Mouse (Mus musculus): ENCODE results near the gene Tgfb1i1. TPM values are rescaled to one million over a fixed set of nuclear protein-coding genes. Genes with fewer than 3 reads are reported as not detected.
A peak's percentile ranks its signal among the peaks of the same experiment; 100 is the strongest.

Gene Tgfb1i1
- polyA plus RNA-seq, 2 experiments: 5.0 to 7.8 TPM

DNA sequence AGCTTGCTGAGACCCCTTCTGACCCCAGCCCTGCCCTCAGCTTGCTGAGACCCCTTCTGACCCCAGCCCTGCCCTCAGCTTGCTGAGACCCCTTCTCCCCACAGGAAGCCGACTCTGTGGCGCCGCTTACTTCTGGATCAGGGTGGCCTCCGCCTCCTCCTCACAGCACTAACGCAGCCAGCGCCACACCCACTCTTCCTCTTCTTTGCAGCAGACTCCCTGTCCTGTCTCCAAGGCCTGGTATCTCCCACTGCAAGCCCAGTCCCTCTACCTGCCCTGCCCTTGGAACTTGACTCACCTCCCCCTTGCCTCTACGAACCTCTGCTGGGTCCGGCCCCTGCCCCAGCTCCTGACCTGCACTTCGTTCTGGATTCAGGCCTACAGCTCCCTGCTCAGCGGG lies 2.7 kb upstream of the Tgfb1i1 start:
- Histone ChIP-seq H3K27me3 (ENCODE audit: control insufficient read depth, insufficient read depth, low read length) (peaks cover 2% of the 10 kb centered on the region; the same call in 1 of the 2 replicates), H3K4me3 (ENCODE audit: insufficient read depth in 1 of 2, low read depth in 2 of 2, low read length in 2 of 2) (no peak overlapping the region), H3K27ac (no peak overlapping the region), H3K9ac (replicated peaks) (no peak overlapping the region), H3K4me2 (ENCODE audit: low read depth) (no peak overlapping the region), H3K4me1 (replicated peaks; ENCODE audit: control insufficient read depth in 2 of 2, insufficient read depth in 2 of 2, low read length in 1 of 2) (peaks cover 8 to 13% of the 10 kb centered on the region in 2 experiments), H3K9me3 (ENCODE audit: control insufficient read depth, low read length) (no peaks in the 10 kb centered on the region), H3K36me3 (replicated peaks; ENCODE audit: control insufficient read depth, insufficient read depth, low read depth) (peaks cover 5% of the 10 kb centered on the region)
- TF ChIP-seq CTCF (IDR thresholded peaks at IDR 0.05; ENCODE audit: low read depth) (no peak), EP300 (IDR thresholded peaks at IDR 0.05; ENCODE audit: low read depth) (no peak)
- no peak for DNase-seq (ENCODE audit: low read depth in 3 of 3, low spot score in 3 of 3)
- WGBS (ENCODE audit: insufficient replicate concordance): 80% methylated on average over 10 of the region's 10 CpGs
- no peak for ATAC-seq (ENCODE audit: insufficient read depth)

DNA sequence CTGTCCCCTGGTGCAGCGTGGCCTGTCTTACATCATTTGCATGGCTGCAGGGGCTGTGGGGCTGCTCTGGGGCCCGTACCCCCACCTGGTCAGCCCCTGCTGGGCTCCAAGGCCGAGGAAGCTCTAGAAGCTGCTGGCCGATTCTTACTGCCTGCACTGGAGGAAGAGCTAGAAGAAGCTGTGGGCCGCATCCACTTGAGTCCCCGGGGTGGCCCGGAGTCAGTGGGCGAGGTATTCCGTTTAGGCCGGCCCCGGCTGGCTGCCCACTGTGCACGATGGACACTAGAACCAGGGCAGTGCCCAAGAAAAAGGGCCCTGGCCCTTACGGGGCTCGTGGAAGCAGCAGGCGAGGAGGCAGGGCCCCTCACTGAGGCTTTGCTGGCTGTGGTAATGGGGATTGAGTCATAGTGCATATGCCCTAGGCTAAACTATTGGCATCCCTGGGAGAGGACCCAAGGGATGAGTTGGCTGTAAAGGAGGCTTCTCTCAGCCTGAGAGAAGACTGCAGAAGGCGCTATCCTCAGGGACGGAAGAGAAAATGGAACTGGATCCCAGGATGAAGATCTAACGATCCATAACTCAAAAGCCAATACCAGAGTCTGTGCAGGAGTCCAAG lies 2.1 kb upstream of the Tgfb1i1 start:
- WGBS (ENCODE audit: insufficient replicate concordance): 86% methylated on average over 18 of the region's 18 CpGs
- Histone ChIP-seq H3K4me3 (ENCODE audit: insufficient read depth in 1 of 2, low read depth in 2 of 2, low read length in 2 of 2) (no peak overlapping the region), H3K9ac (replicated peaks) (no peak overlapping the region), H3K36me3 (replicated peaks; ENCODE audit: control insufficient read depth, insufficient read depth, low read depth) (peaks cover 5% of the 10 kb centered on the region), H3K9me3 (ENCODE audit: control insufficient read depth, low read length) (no peaks in the 10 kb centered on the region), H3K27ac (no peak overlapping the region), H3K4me2 (ENCODE audit: low read depth) (no peak overlapping the region), H3K27me3 (ENCODE audit: control insufficient read depth, insufficient read depth, low read length) (peaks cover 2% of the 10 kb centered on the region; the same call in 1 of the 2 replicates), H3K4me1 (replicated peaks; ENCODE audit: control insufficient read depth in 2 of 2, insufficient read depth in 2 of 2, low read length in 1 of 2) (peaks cover 6 to 7% of the 10 kb centered on the region in 2 experiments; a peak in 3 of 4 replicates)
- TF ChIP-seq CTCF (IDR thresholded peaks at IDR 0.05; ENCODE audit: low read depth) (no peak), EP300 (IDR thresholded peaks at IDR 0.05; ENCODE audit: low read depth) (no peak)
- ATAC-seq (ENCODE audit: insufficient read depth) (no peak), DNase-seq (ENCODE audit: low read depth in 3 of 3, low spot score in 3 of 3) (no peak)

DNA sequence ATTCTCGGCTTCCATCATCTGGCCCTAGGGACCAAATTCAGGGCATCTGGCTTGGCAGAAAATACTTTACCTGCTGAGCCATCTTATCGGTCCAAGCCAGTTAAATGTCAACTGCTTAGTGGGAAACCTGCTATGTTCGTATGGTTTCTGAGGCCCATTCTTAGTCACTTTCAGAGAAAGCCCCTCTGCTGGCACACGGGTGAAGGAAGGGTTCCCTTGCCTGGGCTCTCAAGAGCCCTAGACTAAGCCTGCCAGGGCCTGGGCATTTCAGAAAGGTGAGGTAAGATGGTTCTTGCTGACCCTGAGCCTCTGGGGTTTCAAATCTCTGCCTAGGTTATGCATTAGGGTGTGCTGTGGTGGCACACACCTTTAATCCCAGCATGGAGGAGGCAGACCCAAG lies 1.1 kb upstream of the Tgfb1i1 start:
- H3K36me3 ChIP-seq (replicated peaks; ENCODE audit: control insufficient read depth, insufficient read depth, low read depth): no peaks in the 10 kb centered on the region; the same call in none of the 2 replicates
- 76% methylated on average over 4 of the region's 4 CpGs for WGBS (ENCODE audit: insufficient replicate concordance)
- H3K27ac ChIP-seq: no peak overlapping the region
- TF ChIP-seq CTCF (IDR thresholded peaks at IDR 0.05; ENCODE audit: low read depth) (no peak), EP300 (IDR thresholded peaks at IDR 0.05; ENCODE audit: low read depth) (no peak)
- no peak overlapping the region for H3K4me3 ChIP-seq (ENCODE audit: insufficient read depth in 1 of 2, low read depth in 2 of 2, low read length in 2 of 2)
- no peak overlapping the region for H3K4me2 ChIP-seq (ENCODE audit: low read depth)
- DNase-seq (ENCODE audit: low read depth in 3 of 3, low spot score in 3 of 3) (no peak), ATAC-seq (ENCODE audit: insufficient read depth) (no peak)
- peaks cover 2% of the 10 kb centered on the region; the same call in 1 of the 2 replicates for H3K27me3 ChIP-seq (ENCODE audit: control insufficient read depth, insufficient read depth, low read length)
- no peaks in the 10 kb centered on the region for H3K9me3 ChIP-seq (ENCODE audit: control insufficient read depth, low read length)
- H3K4me1 ChIP-seq (replicated peaks; ENCODE audit: control insufficient read depth in 2 of 2, insufficient read depth in 2 of 2, low read length in 1 of 2): peaks cover 11% of the 10 kb centered on the region in 2 experiments
- H3K9ac ChIP-seq (replicated peaks): no peak overlapping the region

DNA sequence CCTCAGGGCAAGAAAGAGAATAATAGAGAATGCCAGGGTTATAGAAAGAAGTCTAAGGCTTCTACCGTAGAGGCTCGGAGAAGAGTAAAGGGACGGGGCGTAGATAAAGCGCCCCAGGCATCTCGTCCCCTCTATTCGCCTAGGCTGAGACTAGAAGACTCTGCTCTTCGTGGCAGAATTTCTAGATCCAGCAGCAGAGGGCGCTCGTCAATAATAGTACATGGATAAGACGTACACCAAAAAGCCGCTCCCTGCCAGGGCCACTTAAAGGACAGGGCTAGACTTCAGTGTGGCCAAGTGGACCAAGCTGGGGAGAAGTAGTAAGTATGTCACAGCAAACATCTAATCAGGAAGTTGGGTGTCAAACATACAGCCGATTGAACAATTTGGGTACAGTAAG lies 831 bp downstream of the Tgfb1i1 start:
- Histone ChIP-seq H3K4me1 (replicated peaks; ENCODE audit: control insufficient read depth in 2 of 2, insufficient read depth in 2 of 2, low read length in 1 of 2) (peaks cover 11% of the 10 kb centered on the region in 2 experiments), H3K27me3 (ENCODE audit: control insufficient read depth, insufficient read depth, low read length) (peaks cover 2% of the 10 kb centered on the region), H3K9me3 (ENCODE audit: control insufficient read depth, low read length) (no peaks in the 10 kb centered on the region), H3K4me2 (ENCODE audit: low read depth) (peak overlapping the region; percentile 90), H3K4me3 (ENCODE audit: insufficient read depth in 1 of 2, low read depth in 2 of 2, low read length in 2 of 2) (peak overlapping the region; percentile 59 to 66), H3K27ac (no peak overlapping the region; the same call in 1 of the 2 replicates), H3K36me3 (replicated peaks; ENCODE audit: control insufficient read depth, insufficient read depth, low read depth) (no peaks in the 10 kb centered on the region; the same call in 1 of the 2 replicates), H3K9ac (replicated peaks) (peak overlapping the region; percentile 72)
- DNase-seq (ENCODE audit: low read depth in 3 of 3, low spot score in 3 of 3) (peak; percentile 70 to 83 (median 80)), ATAC-seq (ENCODE audit: insufficient read depth) (peak; percentile 82)
- 2% methylated on average over 13 of the region's 13 CpGs for WGBS (ENCODE audit: insufficient replicate concordance)
- TF ChIP-seq EP300 (IDR thresholded peaks at IDR 0.05; ENCODE audit: low read depth): no peak
- peak; percentile 89 for TF ChIP-seq CTCF (IDR thresholded peaks at IDR 0.05; ENCODE audit: low read depth)

DNA sequence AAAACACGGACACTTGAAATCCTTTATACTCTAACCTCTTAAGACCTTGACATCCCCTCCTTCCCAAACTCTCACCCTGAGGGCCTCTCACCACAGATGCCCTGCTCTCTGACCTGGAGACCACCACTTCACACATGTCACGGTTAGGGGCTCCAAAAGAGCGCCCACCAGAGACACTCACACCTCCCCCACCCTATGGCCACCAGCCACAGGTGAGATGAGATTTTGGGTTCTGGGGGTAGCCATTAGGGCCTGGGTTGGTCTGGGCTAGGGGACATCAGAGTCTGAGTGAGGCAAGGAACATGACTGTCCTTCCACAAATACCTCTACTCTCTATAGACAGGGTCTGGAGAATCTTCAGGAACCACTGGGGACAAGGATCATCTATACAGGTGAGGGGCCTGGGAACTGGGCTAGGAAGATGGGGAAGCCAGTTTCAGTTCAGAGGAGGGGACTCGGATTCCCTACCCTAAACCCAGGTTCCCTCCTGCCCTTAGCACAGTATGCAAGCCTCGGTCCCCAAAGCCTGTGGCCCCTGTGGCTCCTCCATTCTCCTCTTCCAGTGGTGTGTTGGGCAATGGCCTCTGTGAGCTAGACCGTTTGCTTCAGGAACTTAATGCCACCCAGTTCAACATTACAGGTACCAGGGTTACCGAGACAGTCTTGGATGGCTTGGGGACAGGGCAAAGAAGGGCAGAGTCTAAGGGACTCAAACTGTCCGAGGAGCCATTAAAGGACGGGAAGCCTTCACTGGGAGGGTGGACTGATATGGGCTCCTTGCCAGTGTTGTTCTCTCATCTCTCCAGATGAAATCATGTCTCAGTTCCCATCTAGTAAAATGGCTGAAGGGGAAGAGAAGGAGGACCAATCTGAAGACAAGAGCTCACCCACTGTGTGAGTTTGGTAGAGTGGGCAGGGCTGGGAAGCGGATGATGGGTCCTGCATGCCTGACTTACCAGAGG lies 1.8 kb downstream of the Tgfb1i1 start:
- no peak for TF ChIP-seq EP300 (IDR thresholded peaks at IDR 0.05; ENCODE audit: low read depth)
- TF ChIP-seq CTCF (IDR thresholded peaks at IDR 0.05; ENCODE audit: low read depth): no peak
- H3K4me3 ChIP-seq (ENCODE audit: insufficient read depth in 1 of 2, low read depth in 2 of 2, low read length in 2 of 2): no peak overlapping the region
- peak overlapping the region; percentile 18; the same call in 1 of the 2 replicates for H3K4me2 ChIP-seq (ENCODE audit: low read depth)
- peaks cover 9% of the 10 kb centered on the region for H3K27me3 ChIP-seq (ENCODE audit: control insufficient read depth, insufficient read depth, low read length)
- DNase-seq (ENCODE audit: low read depth in 3 of 3, low spot score in 3 of 3) (no peak), ATAC-seq (ENCODE audit: insufficient read depth) (no peak)
- H3K36me3 ChIP-seq (replicated peaks; ENCODE audit: control insufficient read depth, insufficient read depth, low read depth): no peaks in the 10 kb centered on the region; the same call in 1 of the 2 replicates
- 76% methylated on average over 10 of the region's 10 CpGs for whole genome bisulfite sequencing (ENCODE audit: insufficient replicate concordance)
- no peaks in the 10 kb centered on the region for H3K9me3 ChIP-seq (ENCODE audit: control insufficient read depth, low read length)
- H3K9ac ChIP-seq (replicated peaks): no peak overlapping the region
- no peak overlapping the region for H3K27ac ChIP-seq
- H3K4me1 ChIP-seq (replicated peaks; ENCODE audit: control insufficient read depth in 2 of 2, insufficient read depth in 2 of 2, low read length in 1 of 2): peaks cover 11% of the 10 kb centered on the region in 2 experiments
